9 mouse cellular contexts compared by ENCODE assay signal in the genomic region with DNA sequence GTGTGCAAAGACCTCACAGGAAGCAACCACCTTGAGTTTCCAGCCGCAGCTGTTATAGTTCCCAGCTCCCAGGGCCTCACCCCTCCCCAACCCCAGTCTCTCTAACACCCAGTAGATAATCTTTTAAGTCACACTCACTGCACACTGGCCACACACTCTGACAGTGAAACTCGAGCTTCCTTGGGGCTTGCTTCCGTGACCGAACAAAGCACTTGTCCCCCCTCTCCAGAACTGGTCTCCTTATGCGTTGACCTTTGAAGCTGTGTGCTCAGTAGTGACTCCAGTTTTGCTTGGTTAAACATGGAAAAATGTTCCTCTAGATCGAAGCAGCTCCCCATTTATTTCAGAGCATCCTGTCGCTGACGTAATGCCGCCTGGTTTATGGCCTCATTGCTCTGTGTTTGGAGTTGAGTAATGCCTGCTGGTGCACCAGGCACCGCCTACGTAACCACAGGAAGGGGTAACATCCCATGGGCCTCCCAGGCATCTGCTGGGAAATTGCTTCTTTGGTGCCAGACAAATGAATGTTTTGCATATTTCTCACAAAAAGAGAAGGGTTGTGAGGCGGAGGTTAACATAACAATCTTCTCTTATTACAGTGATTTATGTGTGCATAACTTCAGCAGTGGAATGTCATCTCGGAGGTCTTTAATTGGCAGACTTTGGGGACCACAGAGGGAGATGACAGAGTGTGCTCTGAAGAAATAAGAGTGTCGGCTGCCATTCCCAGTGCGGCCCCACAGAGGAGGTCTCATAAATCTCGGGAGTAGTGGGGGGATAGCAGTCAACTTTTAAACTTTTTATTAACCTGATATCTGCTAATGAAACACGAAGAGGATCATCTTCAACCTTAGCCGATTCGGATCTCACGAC.
DNase-seq lines count a peak whose midpoint lies in the region; ATAC-seq and TF ChIP-seq lines count a peak whose summit lies in the region.
"Had no signal": no experiment of that assay in that cellular context is flagged by ENCODE, and none has a peak within 500 bp of the region (broad histone marks: within the 10 kb centered on the region; RNA-seq: fewer than 3 reads in every experiment).

No protein-coding gene starts in this region.

- no peak for ATAC-seq in midbrain, embryonic 11.5 days (ENCODE audit: low FRiP score)
- no peak for ATAC-seq in midbrain, postnatal 0 days (ENCODE audit: low FRiP score)
- peak; percentile 68; the same call in 1 of the 2 replicates for ATAC-seq in intestine, embryonic 14.5 days (replicated peaks; ENCODE audit: low FRiP score, low TSS enrichment, low read depth)

- H3K36me3 ChIP-seq in midbrain, embryonic 11.5 days (ENCODE audit: control insufficient read depth, insufficient read depth, low read length) = no peaks in the 10 kb centered on the region
- H3K36me3 ChIP-seq in midbrain, postnatal 0 days (ENCODE audit: insufficient read depth, low read length) = no peaks in the 10 kb centered on the region
- no peaks in the 10 kb centered on the region for H3K36me3 ChIP-seq in intestine, embryonic 14.5 days (ENCODE audit: control insufficient read depth, insufficient read depth, low read length)
- no peaks in the 10 kb centered on the region for H3K36me3 ChIP-seq in midbrain, embryonic 10.5 days
- H3K36me3 ChIP-seq: embryonic facial prominence, embryonic 12.5 days had no signal

- intact Hi-C loops in left cerebral cortex, postnatal 4 days (cut with DNase I) = no loop called here

- no peak overlapping the region for H3K4me2 ChIP-seq in midbrain, embryonic 11.5 days
- no peak overlapping the region for H3K4me2 ChIP-seq in midbrain, postnatal 0 days (ENCODE audit: low read depth, low read length, poor library complexity, severe bottlenecking)
- no peak overlapping the region for H3K4me2 ChIP-seq in intestine, embryonic 14.5 days (ENCODE audit: low read length)
- H3K4me2 ChIP-seq: embryonic facial prominence, embryonic 12.5 days had no signal

- H3K27me3 ChIP-seq in midbrain, embryonic 11.5 days (ENCODE audit: control insufficient read depth, insufficient read depth, low read length) = no peaks in the 10 kb centered on the region
- no peaks in the 10 kb centered on the region for H3K27me3 ChIP-seq in midbrain, postnatal 0 days (ENCODE audit: insufficient read depth, low read length)
- H3K27me3 ChIP-seq in intestine, embryonic 14.5 days (replicated peaks; ENCODE audit: control insufficient read depth, insufficient read depth, low read length) = no peaks in the 10 kb centered on the region
- no peaks in the 10 kb centered on the region for H3K27me3 ChIP-seq in midbrain, embryonic 10.5 days (ENCODE audit: low read depth, poor library complexity, severe bottlenecking)
- H3K27me3 ChIP-seq: embryonic facial prominence, embryonic 12.5 days had no signal

- no peak overlapping the region for H3K9ac ChIP-seq in midbrain, embryonic 11.5 days (ENCODE audit: low read length)
- no peak overlapping the region for H3K9ac ChIP-seq in midbrain, postnatal 0 days (replicated peaks; ENCODE audit: low read length, poor library complexity, severe bottlenecking)
- H3K9ac ChIP-seq in intestine, embryonic 14.5 days (ENCODE audit: low read length) = no peak overlapping the region
- H3K9ac ChIP-seq: embryonic facial prominence, embryonic 12.5 days had no signal

- H3K9me3 ChIP-seq in midbrain, embryonic 11.5 days (ENCODE audit: control insufficient read depth, low read length) = no peaks in the 10 kb centered on the region
- H3K9me3 ChIP-seq in midbrain, postnatal 0 days (ENCODE audit: low read length) = no peaks in the 10 kb centered on the region
- no peaks in the 10 kb centered on the region for H3K9me3 ChIP-seq in intestine, embryonic 14.5 days (ENCODE audit: control insufficient read depth, low read length)
- no peaks in the 10 kb centered on the region for H3K9me3 ChIP-seq in midbrain, embryonic 10.5 days (replicated peaks)
- H3K9me3 ChIP-seq: embryonic facial prominence, embryonic 12.5 days had no signal

- no peaks in the 10 kb centered on the region for H3K4me1 ChIP-seq in midbrain, embryonic 11.5 days (ENCODE audit: control insufficient read depth, insufficient read depth, low read length)
- no peaks in the 10 kb centered on the region; the same call in 1 of the 2 replicates for H3K4me1 ChIP-seq in midbrain, postnatal 0 days (ENCODE audit: insufficient read depth, low read length)
- peaks cover 18% of the 10 kb centered on the region for H3K4me1 ChIP-seq in intestine, embryonic 14.5 days (replicated peaks; ENCODE audit: control insufficient read depth, insufficient read depth, low read length)
- peaks cover 2% of the 10 kb centered on the region; the same call in 1 of the 2 replicates for H3K4me1 ChIP-seq in midbrain, embryonic 10.5 days

- 77% methylated on average over 20 of the region's 20 CpGs for WGBS in midbrain, embryonic 11.5 days
- 78% methylated on average over 20 of the region's 20 CpGs for WGBS in midbrain, postnatal 0 days
- 35% methylated on average over 20 of the region's 20 CpGs for WGBS in intestine, embryonic 14.5 days
- WGBS in midbrain, embryonic 10.5 days = 76% methylated on average over 20 of the region's 20 CpGs

- H3K27ac ChIP-seq in midbrain, embryonic 11.5 days (ENCODE audit: low read depth, low read length) = no peak overlapping the region
- H3K27ac ChIP-seq in midbrain, postnatal 0 days (ENCODE audit: low read depth, low read length) = no peak overlapping the region
- H3K27ac ChIP-seq in intestine, embryonic 14.5 days (ENCODE audit: low read depth) = peak overlapping the region; percentile 80
- no peak overlapping the region for H3K27ac ChIP-seq in midbrain, embryonic 10.5 days (replicated peaks)
- H3K27ac ChIP-seq: embryonic facial prominence, embryonic 12.5 days had no signal

- H3K4me3 ChIP-seq in midbrain, embryonic 11.5 days (ENCODE audit: low read depth, low read length) = no peak overlapping the region
- H3K4me3 ChIP-seq in midbrain, postnatal 0 days (ENCODE audit: low read depth, low read length) = no peak overlapping the region
- no peak overlapping the region for H3K4me3 ChIP-seq in intestine, embryonic 14.5 days (ENCODE audit: low read depth, low read length)
- no peak overlapping the region for H3K4me3 ChIP-seq in midbrain, embryonic 10.5 days
- H3K4me3 ChIP-seq: embryonic facial prominence, embryonic 12.5 days had no signal

- no peak for TF ChIP-seq CTCF in midbrain, postnatal 0 days (IDR thresholded peaks at IDR 0.05)

- DNase-seq in midbrain, embryonic 11.5 days (ENCODE audit: low spot score, missing footprints) = peak; percentile 82
- no peak for DNase-seq in midbrain, postnatal 0 days (ENCODE audit: low spot score)
- DNase-seq in intestine, embryonic 14.5 days (ENCODE audit: low spot score) = no peak
- peak; percentile 76 to 83 for DNase-seq in kidney, postnatal 4 days
- peak; percentile 79 for DNase-seq in mesoderm, embryonic 11.5 days (ENCODE audit: low read depth, low spot score)
- no peak for DNase-seq in left cerebral cortex, postnatal 4 days
- DNase-seq in adipocyte (ENCODE audit: low spot score) = no peak
- no peak for DNase-seq in midbrain, embryonic 10.5 days (ENCODE audit: low spot score)

Comparison
In these comparisons a context has a peak if more than half of its experiments do, and no peak if none do; other contexts are left out.
1. DNase-seq: peak in midbrain, embryonic 11.5 days (single experiment), kidney, postnatal 4 days (2 of 2) and mesoderm, embryonic 11.5 days (single experiment); none in midbrain, postnatal 0 days (single experiment), intestine, embryonic 14.5 days (single experiment), left cerebral cortex, postnatal 4 days (single experiment), adipocyte (single experiment) and midbrain, embryonic 10.5 days (single experiment).